Comparison of ENCODE assay signal across 9 mouse cellular contexts in the genomic region with DNA sequence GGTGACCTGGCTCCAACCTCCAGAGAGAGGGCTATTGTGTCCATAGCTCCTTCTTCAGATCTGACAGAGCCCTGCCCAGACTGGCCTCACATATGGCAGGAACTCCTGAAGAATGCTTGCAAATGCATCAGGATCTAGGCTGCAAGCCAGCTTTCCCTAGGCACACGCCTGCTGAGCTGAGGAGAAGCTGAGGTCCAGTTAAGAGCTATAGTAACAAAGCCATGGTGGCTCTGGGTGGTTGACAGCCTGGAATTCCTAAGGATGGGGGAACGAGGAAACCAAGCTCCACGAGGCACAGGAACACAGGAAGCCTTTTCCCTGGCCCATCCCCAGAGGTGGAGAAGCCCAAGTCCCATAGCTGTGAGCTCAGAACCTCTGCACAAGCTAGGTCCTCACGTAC. TPM values are rescaled to one million over a fixed set of nuclear protein-coding genes. Genes with fewer than 3 reads are reported as not detected.
DNase-seq lines count a peak whose midpoint lies in the region; ATAC-seq lines count a peak whose summit lies in the region.
"Had no signal": no experiment of that assay in that cellular context is flagged by ENCODE, and none has a peak within 500 bp of the region (broad histone marks: within the 10 kb centered on the region; RNA-seq: fewer than 3 reads in every experiment).

No protein-coding gene starts in this region.

- no peak overlapping the region for H3K4me2 ChIP-seq in hindbrain, embryonic 11.5 days (replicated peaks; ENCODE audit: low read depth, low read length)
- no peak overlapping the region for H3K4me2 ChIP-seq in hindbrain, embryonic 15.5 days

- no peaks in the 10 kb centered on the region for H3K27me3 ChIP-seq in hindbrain, embryonic 10.5 days (ENCODE audit: insufficient read depth, poor library complexity, severe bottlenecking)
- no peaks in the 10 kb centered on the region for H3K27me3 ChIP-seq in hindbrain, embryonic 11.5 days (ENCODE audit: control insufficient read depth, insufficient read depth, low read length)
- H3K27me3 ChIP-seq in hindbrain, embryonic 15.5 days, result no peaks in the 10 kb centered on the region

- peaks cover 38% of the 10 kb centered on the region for H3K36me3 ChIP-seq in hindbrain, embryonic 10.5 days
- no peaks in the 10 kb centered on the region for H3K36me3 ChIP-seq in hindbrain, embryonic 11.5 days (ENCODE audit: control insufficient read depth, insufficient read depth, low read length)
- no peaks in the 10 kb centered on the region for H3K36me3 ChIP-seq in hindbrain, embryonic 15.5 days

- ATAC-seq in hindbrain, embryonic 11.5 days (ENCODE audit: low FRiP score), result no peak
- peak; percentile 42; the same call in 1 of the 2 replicates for ATAC-seq in hindbrain, embryonic 15.5 days (ENCODE audit: low FRiP score, low read depth)

- no peak overlapping the region for H3K9ac ChIP-seq in hindbrain, embryonic 11.5 days (ENCODE audit: low read depth, low read length)
- H3K9ac ChIP-seq in hindbrain, embryonic 15.5 days, result no peak overlapping the region

- H3K4me3 ChIP-seq in hindbrain, embryonic 10.5 days, result no peak overlapping the region
- H3K4me3 ChIP-seq in hindbrain, embryonic 11.5 days (ENCODE audit: low read depth, low read length), result no peak overlapping the region
- no peak overlapping the region for H3K4me3 ChIP-seq in hindbrain, embryonic 15.5 days

- H3K27ac ChIP-seq in hindbrain, embryonic 10.5 days, result peak overlapping the region; percentile 53
- no peak overlapping the region for H3K27ac ChIP-seq in hindbrain, embryonic 11.5 days (ENCODE audit: low read depth, low read length)
- peak overlapping the region; percentile 43 for H3K27ac ChIP-seq in hindbrain, embryonic 15.5 days (replicated peaks)

- peaks cover 43% of the 10 kb centered on the region for H3K4me1 ChIP-seq in hindbrain, embryonic 10.5 days (replicated peaks)
- H3K4me1 ChIP-seq in hindbrain, embryonic 11.5 days (replicated peaks; ENCODE audit: control insufficient read depth, insufficient read depth, low read length), result peaks cover 3% of the 10 kb centered on the region; the same call in 1 of the 2 replicates
- H3K4me1 ChIP-seq in hindbrain, embryonic 15.5 days (replicated peaks), result peaks cover 35% of the 10 kb centered on the region

- no peaks in the 10 kb centered on the region for H3K9me3 ChIP-seq in hindbrain, embryonic 10.5 days
- no peaks in the 10 kb centered on the region for H3K9me3 ChIP-seq in hindbrain, embryonic 11.5 days (ENCODE audit: control insufficient read depth, low read length)
- H3K9me3 ChIP-seq in hindbrain, embryonic 15.5 days, result no peaks in the 10 kb centered on the region
- H3K9me3 ChIP-seq: G1E had no signal

- DNase-seq in hindbrain, embryonic 10.5 days (ENCODE audit: low spot score), result no peak
- DNase-seq in hindbrain, embryonic 11.5 days (ENCODE audit: low spot score), result no peak
- peak; percentile 53 to 54 for DNase-seq in cerebellum, postnatal 14 days
- peak; percentile 28 for DNase-seq in lung, postnatal 14 days
- DNase-seq in left cerebral cortex, adult 18-20 months (ENCODE audit: low spot score in 2 of 2), result no peak
- no peak for DNase-seq in ovary, postnatal 14 days (ENCODE audit: low spot score)
- no peak for DNase-seq in thymus, postnatal 0 days (ENCODE audit: low spot score)

- 41% methylated on average over 4 of the region's 4 CpGs for WGBS in hindbrain, embryonic 10.5 days
- WGBS in hindbrain, embryonic 11.5 days, result 41% methylated on average over 4 of the region's 4 CpGs
- 40% methylated on average over 4 of the region's 4 CpGs for WGBS in hindbrain, embryonic 15.5 days

RNA-seq across cellular contexts. Expression of a gene that starts 10.6 kb away (rescaled TPM):
- 20.1 and 22.2 TPM in 2 replicates for polyA plus RNA-seq in hindbrain, embryonic 10.5 days (2016; fragmentation: Nextera tagmentation; extraction: Ambion mirVana)
- 19.6 and 22.6 TPM in 2 replicates for polyA plus RNA-seq in hindbrain, embryonic 11.5 days (2014; fragmentation: Nextera tagmentation; extraction: Ambion mirVana)
- 21.0 and 23.8 TPM in 2 replicates for polyA plus RNA-seq in hindbrain, embryonic 15.5 days (2015; fragmentation: Nextera tagmentation; extraction: Ambion mirVana)
- total RNA-seq in left cerebral cortex, adult 18-20 months (2021), result 10 to 100 TPM; 56.4 to 66.5 TPM
- polyA plus RNA-seq in thymus, postnatal 0 days (2015; fragmentation: Nextera tagmentation; extraction: Ambion mirVana), result 6.7 and 6.9 TPM in 2 replicates

Comparison
In these comparisons a context has a peak if more than half of its experiments do, and no peak if none do; other contexts are left out.
1. DNase-seq: peak in cerebellum, postnatal 14 days (2 of 2) and lung, postnatal 14 days (single experiment); none in hindbrain, embryonic 10.5 days (single experiment), hindbrain, embryonic 11.5 days (single experiment), left cerebral cortex, adult 18-20 months (0 of 2), ovary, postnatal 14 days (single experiment) and thymus, postnatal 0 days (single experiment).